Mouse (Mus musculus) heart, adult 2 months (tissue): Measurements from ENCODE around the gene Camk2b. TPM values are rescaled to one million over a fixed set of nuclear protein-coding genes. Genes with fewer than 3 reads are reported as not detected.

Experiments
- DNase-seq, 2 experiments: peaks; one replicate each; pipeline ENCODE4 v3.0.0; 2021
- H3K27ac ChIP-seq: fragments of 200-600 bp; 2 replicates; pipeline ENCODE4 v1.8.1; 2022
- H3K27me3 ChIP-seq: fragments of 200-500 bp; 2 replicates; pipeline ENCODE4 v1.6.1; 2012; ENCODE audit warnings: mild to moderate bottlenecking, low read length, inconsistent platforms, mixed read lengths; ENCODE audit not compliant: control insufficient read depth, insufficient read depth
- H3K36me3 ChIP-seq: fragments of 200-500 bp; 2 replicates; pipeline ENCODE4 v1.6.1; 2012; ENCODE audit warnings: low read length, inconsistent platforms; ENCODE audit not compliant: control insufficient read depth, insufficient read depth
- H3K4me1 ChIP-seq: fragments of 200-500 bp; 2 replicates; pipeline ENCODE4 v1.6.1; 2011; ENCODE audit warnings: low read length; ENCODE audit not compliant: control insufficient read depth, insufficient read depth
- H3K4me3 ChIP-seq: fragments of 200-600 bp; 2 replicates; pipeline ENCODE4 v1.8.1; 2022
- H3K79me2 ChIP-seq: fragments of 200-500 bp; replicated peaks from 2 replicates; pipeline ENCODE4 v1.6.1; 2012; ENCODE audit warnings: mild to moderate bottlenecking, inconsistent platforms, low read length, moderate library complexity, mixed read lengths; ENCODE audit not compliant: control insufficient read depth, insufficient read depth
- H3K9ac ChIP-seq: fragments of 200-500 bp; 2 replicates; pipeline ENCODE4 v1.6.1; 2012; ENCODE audit warnings: low read depth, mild to moderate bottlenecking, control low read depth, inconsistent platforms, low read length, mixed read lengths
- CTCF ChIP-seq: fragments of 200-600 bp; IDR thresholded peaks from 2 replicates; pipeline ENCODE4 v1.8.1; 2022; ENCODE audit warnings: antibody characterized with exemption, mild to moderate bottlenecking, moderate library complexity
- EP300 ChIP-seq: fragments of 200-500 bp; IDR thresholded peaks from 2 replicates; pipeline ENCODE4 v1.6.1; 2011; ENCODE audit warnings: low read depth, low read length, control low read depth; ENCODE audit not compliant: insufficient read depth
- POLR2A ChIP-seq: fragments of 200-500 bp; IDR thresholded peaks from 2 replicates; pipeline ENCODE4 v1.6.1; 2011; ENCODE audit warnings: mild to moderate bottlenecking, low read depth, low read length, control low read depth; ENCODE audit not compliant: insufficient read depth
- WGBS: fragments of 180-500 bp; shearing (Covaris S2); methylation state at CpG from one replicate; pipeline ENCODE4 v1.1.7; 2018; 5-methylcytosine and 5-hydroxymethylcytosine counted together
- intact Hi-C: fragments of 180-260 bp; cut with DNase I; formaldehyde crosslinking; loops from one replicate; pipeline ENCODE4 v1.15.1; 2025
- polyA plus RNA-seq: library from polyadenylated mRNA; depleted of rRNA; stranded (reverse); fragments of >200 nt; gene quantifications from 2 replicates; pipeline ENCODE4 v1.2.3, GENCODE M21; 2012
- total RNA-seq, 2 experiments: library from RNA; stranded (reverse); gene quantifications; 2 replicates each; pipeline ENCODE4 v1.2.3; 2021

Camk2b gene
- total and polyA plus RNA-seq, 3 experiments = 4.8 to 12.9 (median 5.2) TPM

DNA sequence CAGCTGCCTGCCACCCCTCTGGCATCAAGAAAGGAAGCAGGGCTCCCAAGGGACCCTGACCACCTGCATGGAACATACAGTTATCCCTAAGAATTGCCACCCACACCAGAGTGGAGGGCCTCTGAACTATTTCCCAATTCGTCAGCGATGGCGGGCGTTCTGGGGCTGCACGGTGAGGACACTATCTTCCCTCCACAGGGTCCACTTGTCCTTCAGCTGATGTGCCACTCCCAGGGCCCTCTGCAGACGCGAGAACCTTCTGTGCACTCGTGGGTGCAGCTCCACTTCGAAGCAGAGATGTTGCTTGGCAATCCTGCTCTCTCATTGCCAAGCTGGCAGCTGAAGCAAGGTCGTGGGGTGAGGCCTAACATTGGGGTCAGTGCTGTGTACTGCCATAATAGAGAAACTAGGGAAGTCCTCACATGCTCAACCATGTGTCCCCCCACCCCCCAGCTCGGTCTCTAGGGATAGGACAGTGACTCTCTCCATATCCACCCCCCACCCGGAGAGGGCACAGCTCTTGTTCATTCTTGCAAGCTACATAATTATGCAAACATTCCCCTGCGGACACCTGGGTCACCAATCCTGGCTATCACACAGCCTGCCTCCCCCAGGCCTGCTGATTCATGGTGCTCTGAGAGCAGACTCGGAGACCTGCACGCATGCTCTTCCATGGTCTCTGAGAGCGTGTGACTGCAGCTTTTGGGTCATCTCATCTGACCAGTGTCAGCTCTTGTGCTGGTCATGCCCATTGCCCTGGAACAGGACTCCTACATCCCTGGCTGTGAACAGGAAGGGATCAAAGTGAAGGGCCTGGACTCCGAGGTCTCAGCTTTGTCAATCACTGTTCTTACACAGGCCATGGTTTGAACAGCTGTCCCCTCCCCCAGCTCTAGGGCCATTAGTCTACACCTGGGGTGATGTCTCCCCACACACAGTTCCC, 45.0 kb downstream of the Camk2b start:
- no peak for DNase-seq
- TF ChIP-seq EP300 = no peak
- no peak for TF ChIP-seq CTCF
- TF ChIP-seq POLR2A = no peak
- no peaks in the 10 kb centered on the region for H3K79me2 ChIP-seq
- no peaks in the 10 kb centered on the region for H3K36me3 ChIP-seq
- intact Hi-C loops = no loop called here
- no peak overlapping the region for H3K9ac ChIP-seq
- H3K27me3 ChIP-seq = no peaks in the 10 kb centered on the region
- 77% methylated on average over 17 of the region's 17 CpGs for whole genome bisulfite sequencing
- H3K4me3 ChIP-seq = no peak overlapping the region
- no peaks in the 10 kb centered on the region; the same call in 1 of the 2 replicates for H3K4me1 ChIP-seq
- no peak overlapping the region for H3K27ac ChIP-seq

DNA sequence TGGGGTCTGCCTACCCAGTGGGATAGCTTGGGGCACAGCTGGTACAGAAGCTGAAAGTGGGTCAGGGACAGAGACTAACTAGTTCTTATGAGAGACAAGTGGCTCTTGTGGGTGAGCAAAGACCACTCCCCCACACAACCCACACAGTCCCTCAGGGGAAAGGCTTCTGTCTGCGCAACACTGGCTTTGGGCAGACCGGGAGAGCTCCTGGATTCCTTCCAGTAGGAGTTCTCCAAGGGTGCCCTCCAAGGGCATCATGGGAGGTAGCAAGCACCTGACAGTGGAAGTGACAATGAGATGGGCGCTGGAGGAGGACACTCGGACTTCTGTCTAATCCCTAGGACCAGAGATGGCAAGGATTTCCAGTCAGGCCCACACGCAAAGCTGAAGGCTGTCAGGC, 45.8 kb downstream of the Camk2b start:
- Histone ChIP-seq H3K79me2 (no peaks in the 10 kb centered on the region), H3K4me3 (no peak overlapping the region), H3K4me1 (no peaks in the 10 kb centered on the region; the same call in 1 of the 2 replicates), H3K27ac (no peak overlapping the region), H3K36me3 (no peaks in the 10 kb centered on the region), H3K9ac (no peak overlapping the region), H3K27me3 (no peaks in the 10 kb centered on the region)
- DNase-seq = no peak
- 72% methylated on average over 5 of the region's 5 CpGs for WGBS
- intact Hi-C loops = no loop called here
- TF ChIP-seq POLR2A = no peak
- TF ChIP-seq EP300 = no peak

DNA sequence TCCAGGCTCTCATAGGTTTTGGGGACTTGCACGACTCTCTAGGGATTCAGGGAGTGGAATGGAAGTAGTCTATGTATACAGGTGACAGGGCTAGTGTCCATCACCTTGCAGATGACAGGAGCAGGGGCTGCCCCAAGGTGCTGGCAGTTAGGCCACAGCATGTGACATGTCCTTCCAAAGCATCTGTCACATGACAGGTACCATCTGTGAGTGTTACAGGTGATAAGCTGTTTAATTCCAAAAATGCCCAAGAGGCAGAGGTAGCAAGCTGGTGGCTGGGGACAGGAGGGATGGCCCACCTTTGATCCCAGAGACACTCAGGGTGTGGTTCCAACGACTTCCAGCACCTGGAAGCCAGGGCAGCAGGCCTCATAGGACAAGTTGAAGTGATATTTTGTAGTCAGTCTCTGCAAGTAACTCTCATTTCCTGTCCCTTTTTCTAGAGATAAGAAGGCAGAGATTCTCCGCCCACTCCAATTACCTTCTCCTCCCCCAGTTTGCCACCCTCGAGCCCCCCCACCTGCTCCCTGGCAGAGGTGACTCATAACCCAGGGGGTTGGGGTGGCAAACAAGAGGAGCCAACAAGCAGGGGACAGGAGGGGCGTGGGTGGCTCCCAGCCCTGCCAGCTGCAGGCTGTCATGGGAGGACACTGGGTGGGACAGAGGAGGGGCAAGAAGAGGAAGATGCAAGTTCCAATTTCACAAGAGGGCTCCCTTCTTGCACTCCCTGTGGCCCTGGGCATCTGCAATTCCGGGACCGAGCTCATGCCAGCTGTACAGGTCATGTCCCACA, 47.7 kb downstream of the Camk2b start:
- Histone ChIP-seq H3K36me3 (no peaks in the 10 kb centered on the region), H3K79me2 (no peaks in the 10 kb centered on the region), H3K4me1 (no peaks in the 10 kb centered on the region; the same call in 1 of the 2 replicates), H3K9ac (no peak overlapping the region), H3K27ac (no peak overlapping the region), H3K4me3 (no peak overlapping the region), H3K27me3 (no peaks in the 10 kb centered on the region)
- 53% methylated on average over 7 of the region's 7 CpGs for WGBS
- intact Hi-C loops = no loop called here
- DNase-seq = no peak
- no peak for TF ChIP-seq POLR2A
- TF ChIP-seq CTCF = no peak
- TF ChIP-seq EP300 = no peak

DNA sequence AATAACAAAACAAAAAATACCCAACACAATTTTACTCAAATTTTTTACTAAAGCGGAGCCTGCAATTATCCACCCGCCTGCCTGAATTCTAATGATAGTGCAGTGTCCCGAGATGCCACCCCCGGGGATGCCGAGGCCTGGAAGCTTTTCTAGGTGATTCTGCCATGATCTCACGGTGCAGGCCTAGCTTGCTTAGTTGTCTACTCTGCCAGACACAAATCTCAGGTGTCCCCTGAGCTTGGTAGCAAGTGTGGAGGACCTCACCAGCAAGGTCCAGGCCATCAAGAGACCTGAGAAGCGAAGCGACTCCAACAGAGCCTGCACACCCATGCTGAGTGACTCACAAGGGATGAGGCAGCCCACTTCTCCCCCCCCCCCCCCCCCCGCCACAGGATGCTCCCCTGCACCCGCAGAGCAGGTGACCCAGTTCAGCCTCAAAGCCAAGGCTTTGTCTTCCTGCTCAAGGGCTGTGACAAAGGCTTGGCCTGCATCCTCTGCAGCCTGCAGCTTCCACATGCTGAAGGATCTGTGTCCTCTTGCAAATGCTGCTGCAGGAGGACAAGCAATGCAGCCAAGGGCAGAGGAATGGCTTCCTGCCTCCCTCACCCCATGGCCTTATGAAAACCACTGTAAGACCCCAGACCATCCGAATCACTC, 48.5 kb downstream of the Camk2b start:
- Histone ChIP-seq H3K27ac (no peak overlapping the region), H3K4me1 (no peaks in the 10 kb centered on the region; the same call in 1 of the 2 replicates), H3K79me2 (no peaks in the 10 kb centered on the region), H3K36me3 (no peaks in the 10 kb centered on the region), H3K4me3 (no peak overlapping the region), H3K27me3 (no peaks in the 10 kb centered on the region), H3K9ac (no peak overlapping the region)
- DNase-seq = no peak
- 69% methylated on average over 11 of the region's 11 CpGs for whole genome bisulfite sequencing
- intact Hi-C loops = no loop called here
- TF ChIP-seq POLR2A = no peak
- TF ChIP-seq CTCF = no peak
- TF ChIP-seq EP300 = no peak

DNA sequence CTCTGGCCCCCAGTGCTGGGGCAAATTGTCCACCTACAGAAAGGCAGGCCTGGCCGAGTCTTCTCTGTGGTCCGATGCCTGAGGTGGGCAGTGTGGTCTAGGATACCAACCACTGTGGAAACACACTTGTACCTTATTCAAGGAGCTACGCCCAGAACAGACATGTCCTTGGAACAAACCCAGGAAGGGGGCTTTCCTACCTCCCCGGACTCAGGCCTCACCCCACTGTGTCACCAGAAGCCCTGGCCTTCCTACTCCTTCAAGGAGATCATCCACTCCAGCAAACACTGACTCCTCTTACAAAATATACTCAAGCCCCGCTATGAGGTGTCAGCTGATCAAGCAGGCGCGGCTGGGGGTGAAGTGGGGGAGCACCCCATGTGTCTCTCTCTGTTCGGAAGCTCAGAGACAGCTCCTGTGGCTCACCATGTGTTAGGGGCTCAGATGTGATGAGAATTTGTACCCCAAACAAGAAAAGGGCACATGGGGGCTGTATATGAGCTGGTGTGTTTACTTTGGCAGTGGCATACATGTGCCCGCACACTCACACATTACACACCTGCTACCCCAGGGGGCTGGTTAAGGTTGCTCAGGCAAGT, 49.3 kb downstream of the Camk2b start:
- Histone ChIP-seq H3K4me3 (no peak overlapping the region), H3K27me3 (no peaks in the 10 kb centered on the region), H3K27ac (no peak overlapping the region), H3K36me3 (no peaks in the 10 kb centered on the region), H3K4me1 (no peaks in the 10 kb centered on the region; the same call in 1 of the 2 replicates), H3K9ac (no peak overlapping the region), H3K79me2 (no peaks in the 10 kb centered on the region)
- TF ChIP-seq CTCF (no peak), POLR2A (no peak), EP300 (no peak)
- WGBS = 64% methylated on average over 9 of the region's 9 CpGs
- DNase-seq = no peak
- intact Hi-C loops = no loop called here
